Mouse (Mus musculus) mesoderm, embryonic 11.5 days (tissue): Measurements from ENCODE around the gene Strn4.

Experiments
- DNase-seq: peaks from one replicate; pipeline ENCODE4 v3.0.0-alpha.2; 2012; ENCODE audit warnings: low read depth, low spot score

Strn4 gene

DNA sequence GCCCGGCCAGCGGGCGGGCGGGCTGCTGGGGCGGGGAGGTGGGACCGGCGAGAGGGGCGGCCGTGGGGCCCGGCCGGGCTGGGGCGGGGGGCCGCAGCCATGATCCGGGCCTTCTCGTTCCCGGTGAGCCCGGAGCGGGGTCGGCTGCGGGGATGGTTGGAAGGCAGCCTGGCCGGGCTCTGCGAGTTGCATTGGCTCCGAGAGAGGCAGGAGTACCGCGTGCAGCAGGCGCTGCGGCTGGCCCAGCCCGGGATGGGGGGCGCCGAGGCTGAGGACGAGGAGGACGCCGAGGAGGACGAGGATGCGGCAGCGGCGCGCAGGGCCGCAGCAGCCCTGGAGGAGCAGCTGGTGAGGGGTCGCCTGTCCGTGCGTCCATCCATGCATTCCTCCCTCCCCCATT lies 59.6 kb downstream of the Strn4 start:
- no peak for DNase-seq

DNA sequence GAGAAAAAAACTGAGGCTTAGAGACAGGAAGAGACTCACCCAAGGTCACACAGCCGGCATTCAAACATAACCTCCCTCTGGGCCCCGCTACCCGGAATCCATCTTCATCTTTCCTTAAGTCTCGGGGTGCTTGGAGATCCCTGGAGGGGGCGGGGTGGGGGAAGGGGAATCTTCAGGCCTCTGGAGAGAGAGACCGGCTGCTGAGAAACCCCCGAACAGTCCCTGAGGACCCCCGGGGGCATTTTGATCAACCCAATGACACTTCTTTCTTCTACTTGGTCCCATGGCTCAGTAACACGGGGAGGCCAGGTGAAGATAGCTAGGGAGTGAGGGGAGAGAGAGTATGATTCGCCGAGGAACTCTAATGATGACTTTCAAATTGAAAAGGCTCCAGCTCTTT lies 60.3 kb downstream of the Strn4 start:
- DNase-seq = no peak

DNA sequence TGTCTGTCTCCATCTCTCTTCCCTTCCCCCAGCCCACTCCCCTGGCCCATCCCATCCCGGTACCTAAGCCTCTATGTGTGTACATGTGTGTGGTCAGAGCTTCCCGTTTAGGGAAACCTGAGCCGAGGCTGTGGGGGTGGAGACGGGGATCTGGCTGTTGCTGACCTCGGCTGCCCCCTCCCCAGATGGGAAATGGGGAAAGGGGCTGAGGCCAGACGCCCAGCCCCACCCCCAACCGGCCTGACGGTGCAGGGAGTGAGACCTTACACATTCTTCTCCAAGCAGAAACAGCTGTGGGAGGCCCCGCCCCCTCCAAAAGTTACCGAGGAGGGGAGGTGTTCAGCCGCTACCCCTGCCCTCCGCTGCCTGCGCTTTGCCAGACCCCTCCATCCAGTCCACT lies 60.9 kb downstream of the Strn4 start:
- peak; percentile 94 for DNase-seq

DNA sequence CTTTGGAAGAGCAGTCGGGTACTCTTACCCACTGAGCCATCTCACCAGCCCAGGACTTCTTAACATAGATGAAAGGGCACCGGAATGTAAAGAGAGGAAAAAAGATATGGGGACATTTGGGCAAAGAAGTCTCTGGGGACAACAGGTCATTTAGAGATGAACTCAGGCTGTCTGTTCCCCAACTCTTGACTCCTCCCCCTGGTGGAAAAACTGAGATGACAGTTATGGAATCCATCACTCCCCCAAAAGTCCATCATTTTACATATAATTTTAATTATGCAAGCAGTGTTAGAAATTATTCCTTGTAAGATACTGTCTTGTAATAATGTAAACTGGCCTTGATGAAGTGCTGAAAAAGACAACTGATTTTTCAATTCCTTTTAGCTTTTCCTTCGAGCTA lies 62.0 kb downstream of the Strn4 start:
- DNase-seq = no peak

DNA sequence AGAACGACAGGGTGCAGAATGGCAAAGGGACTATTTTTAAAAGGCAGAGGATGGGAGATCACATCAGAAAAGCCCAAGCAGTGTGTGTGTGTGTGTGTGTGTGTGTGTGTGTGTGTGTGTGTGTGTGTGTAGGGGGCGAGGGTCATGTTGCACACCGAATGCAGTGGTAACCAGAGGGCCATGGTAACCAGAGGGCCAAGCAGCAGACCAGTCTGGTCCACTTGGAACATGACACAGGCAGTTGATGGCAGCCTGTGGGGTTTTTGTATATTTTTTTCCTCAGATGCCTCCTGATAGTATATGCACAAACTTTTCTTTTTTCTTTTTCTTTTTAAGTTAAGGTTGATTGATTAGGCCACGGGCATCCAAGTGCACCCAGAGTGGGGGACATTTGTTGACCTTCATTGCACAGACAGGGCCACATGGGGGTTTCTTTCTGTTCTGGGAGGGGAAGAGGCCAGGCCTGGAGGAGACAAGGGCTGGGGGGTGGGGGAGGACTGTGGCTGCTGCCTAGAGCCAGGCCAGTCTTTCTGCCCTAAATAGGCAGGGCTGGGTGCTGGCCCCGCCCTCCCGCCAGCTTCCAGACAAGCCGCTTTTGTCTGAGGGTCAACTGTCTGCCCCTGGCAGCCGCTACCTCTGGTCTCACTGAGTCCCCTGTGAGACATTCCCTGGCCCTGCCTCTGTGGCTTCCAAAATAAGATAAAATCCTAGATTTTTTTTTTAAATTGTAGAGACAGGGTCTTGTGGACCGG lies 64.3 kb downstream of the Strn4 start:
- DNase-seq = peak; percentile 85

DNA sequence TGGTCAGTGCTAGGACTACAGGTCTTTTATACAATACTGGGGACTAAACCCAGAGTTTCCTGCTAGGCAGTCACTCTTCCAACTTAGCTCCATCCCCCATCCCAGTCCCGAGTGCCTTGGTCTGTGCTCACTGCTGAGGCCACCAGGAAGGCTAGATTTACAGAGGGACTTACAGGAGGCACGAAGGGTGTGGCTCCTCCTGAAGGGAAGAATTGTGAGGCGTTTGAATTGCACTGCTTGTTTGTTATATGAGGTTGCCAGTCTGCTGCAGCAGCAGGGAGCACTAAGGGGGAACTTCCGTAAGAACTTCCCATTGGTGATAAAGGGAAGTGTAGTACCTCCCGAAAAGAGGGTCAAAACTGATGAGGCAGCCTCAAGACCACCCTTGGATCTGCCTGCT lies 64.9 kb downstream of the Strn4 start:
- no peak for DNase-seq

DNA sequence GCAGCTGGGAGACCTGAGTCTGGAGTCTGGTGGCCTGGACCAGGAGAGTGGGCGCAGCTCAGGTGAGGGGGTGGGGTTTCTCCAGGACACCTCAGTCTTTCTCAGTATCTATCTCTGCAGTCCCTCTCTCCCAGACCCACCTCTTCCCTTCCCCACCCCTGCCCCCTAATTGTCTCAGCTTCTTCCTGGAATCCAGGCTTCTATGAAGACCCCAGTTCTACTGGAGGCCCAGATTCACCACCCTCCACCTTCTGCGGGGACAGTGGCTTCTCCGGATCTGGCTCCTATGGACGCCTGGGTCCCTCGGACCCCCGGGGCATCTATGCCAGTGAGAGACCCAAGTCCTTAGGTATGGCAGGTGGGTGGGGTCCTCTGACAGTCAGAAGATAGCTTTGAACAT lies 67.5 kb downstream of the Strn4 start:
- DNase-seq = no peak

DNA sequence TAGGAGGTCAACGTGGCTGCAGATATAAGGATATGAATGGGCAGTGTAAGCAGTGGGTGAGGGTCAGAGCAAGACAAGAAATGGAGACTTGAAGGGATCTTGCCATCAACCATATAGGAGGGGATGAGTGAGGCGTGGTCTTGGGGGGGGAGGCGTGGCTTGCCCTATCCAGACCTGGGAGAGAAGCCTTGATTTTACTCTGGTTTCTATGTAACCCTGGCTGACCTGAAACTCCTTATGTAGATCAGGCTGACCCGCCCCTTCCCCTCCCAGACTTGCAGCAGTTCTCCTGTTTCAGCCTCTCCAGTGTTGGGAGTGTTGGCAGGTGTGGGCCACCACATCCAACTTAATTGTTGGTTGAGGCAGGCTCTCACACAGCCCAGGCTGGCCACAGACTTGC lies 68.6 kb downstream of the Strn4 start:
- no peak for DNase-seq

DNA sequence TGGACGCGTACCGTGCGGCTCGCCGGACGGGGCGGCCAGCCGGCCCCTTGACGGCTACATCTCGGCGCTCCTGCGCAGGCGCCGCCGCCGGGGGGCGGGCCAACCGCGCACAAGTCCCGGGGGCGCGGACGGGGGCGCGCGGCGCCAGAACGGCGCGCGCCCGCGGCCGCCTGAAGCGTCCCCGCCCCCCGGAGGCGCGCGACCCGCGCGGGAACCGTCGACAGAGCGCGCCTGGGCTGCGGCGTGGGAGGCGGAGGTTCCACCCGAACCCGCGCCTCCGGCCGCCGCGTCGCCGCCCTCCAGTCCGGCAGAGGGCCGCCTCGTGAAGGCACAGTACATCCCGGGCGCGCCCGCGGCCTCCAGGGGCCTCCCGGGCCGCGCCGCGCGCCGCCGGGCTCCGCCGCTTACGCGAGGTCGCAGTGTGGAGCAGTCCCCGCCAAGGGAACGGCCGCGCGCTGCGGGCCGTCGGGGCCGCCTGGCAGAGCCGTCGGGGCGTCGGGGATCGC lies 69.6 kb downstream of the Strn4 start:
- DNase-seq = no peak

DNA sequence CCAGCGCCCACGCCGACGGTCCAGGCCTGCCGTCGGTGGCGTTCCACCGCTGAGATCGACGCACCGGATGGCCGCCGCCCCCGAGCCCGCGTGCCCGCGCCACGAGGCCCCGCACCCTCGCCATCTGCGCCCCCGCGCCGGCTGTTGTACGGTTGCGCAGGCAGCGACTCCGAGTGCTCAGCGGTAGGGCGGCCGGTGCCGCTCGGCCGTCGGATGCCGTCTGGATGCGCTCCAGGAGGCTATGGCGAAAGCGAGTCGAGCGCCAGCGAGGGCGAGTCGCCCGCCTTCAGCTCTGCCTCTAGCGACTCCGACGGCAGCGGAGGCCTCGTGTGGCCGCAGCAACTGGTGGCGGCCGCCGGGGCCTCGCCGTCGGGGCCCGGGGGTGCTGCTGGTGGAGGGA lies 70.2 kb downstream of the Strn4 start:
- DNase-seq = no peak
